Mouse (Mus musculus) hindbrain, postnatal 0 days (tissue): Measurements from ENCODE around the gene Rgs7. TPM values are rescaled to one million over a fixed set of nuclear protein-coding genes. Genes with fewer than 3 reads are reported as not detected.
A peak's percentile ranks its signal among the peaks of the same experiment; 100 is the strongest.

ENCODE experiments used
- ATAC-seq: fragments of 200-750 bp; cut with Nextera tagmentation; 2 replicates; pipeline ENCODE4 v1.8.0; 2017; ENCODE audit warnings: mild to moderate bottlenecking, moderate TSS enrichment, moderate library complexity
- DNase-seq: peaks from one replicate; pipeline ENCODE4 v3.0.0-alpha.2; 2015; ENCODE audit warnings: low spot score
- H3K27ac ChIP-seq: fragments of 300-500 bp; sonication (generic); 2 replicates; pipeline ENCODE4 v1.5.1; 2014; ENCODE audit warnings: mild to moderate bottlenecking
- H3K27me3 ChIP-seq: fragments of 300-500 bp; sonication (generic); 2 replicates; pipeline ENCODE4 v1.6.1; 2014; ENCODE audit warnings: low read length, mixed read lengths; ENCODE audit not compliant: insufficient read depth
- H3K36me3 ChIP-seq: fragments of 300-500 bp; sonication (generic); 2 replicates; pipeline ENCODE4 v1.6.1; 2014; ENCODE audit warnings: low read length, mixed read lengths; ENCODE audit not compliant: insufficient read depth
- H3K4me1 ChIP-seq: fragments of 300-500 bp; sonication (generic); 2 replicates; pipeline ENCODE4 v1.6.1; 2014; ENCODE audit warnings: antibody characterized with exemption, low read length, mixed read lengths; ENCODE audit not compliant: insufficient read depth
- H3K4me2 ChIP-seq: fragments of 300-500 bp; sonication (generic); 2 replicates; pipeline ENCODE4 v1.6.1; 2014; ENCODE audit warnings: low read depth, mild to moderate bottlenecking, low read length, moderate library complexity, mixed read lengths
- H3K4me3 ChIP-seq: fragments of 300-500 bp; sonication (generic); 2 replicates; pipeline ENCODE4 v1.5.1; 2014; ENCODE audit warnings: low read length
- H3K9ac ChIP-seq: fragments of 300-500 bp; sonication (generic); replicated peaks from 2 replicates; pipeline ENCODE4 v1.6.1; 2014; ENCODE audit warnings: mild to moderate bottlenecking, low read length, moderate library complexity, mixed read lengths
- H3K9me3 ChIP-seq: fragments of 300-500 bp; sonication (generic); 2 replicates; pipeline ENCODE4 v1.6.1; 2016; ENCODE audit warnings: low read length, mixed read lengths
- CTCF ChIP-seq: IDR thresholded peaks from 2 replicates; pipeline ENCODE4 v1.5.1; 2016; ENCODE audit warnings: antibody characterized with exemption, control low read depth, low read depth
- WGBS: fragments of 180-500 bp; shearing (Covaris S2); extraction: QIAGEN DNeasy Blood & Tissue Kit; methylation state at CpG from one replicate; pipeline ENCODE4 v1.1.7; 2014; 5-methylcytosine and 5-hydroxymethylcytosine counted together
- polyA plus RNA-seq: library from polyadenylated mRNA; unstranded; fragments of >200 nt; fragmentation: Nextera tagmentation; extraction: Ambion mirVana; gene quantifications from 2 replicates; pipeline ENCODE4 v1.2.1, GENCODE M21; 2015
- total RNA-seq: library from RNA; depleted of rRNA; stranded (reverse); fragments of >200 nt; gene quantifications from 2 replicates; pipeline ENCODE4 v1.2.3, GENCODE M21; 2014

Rgs7 gene
- total and polyA plus RNA-seq, 2 experiments from 2014 or later = 32.5 to 41.6 TPM

- Histone ChIP-seq H3K36me3 (no peaks in the 10 kb centered on the region), H3K27me3 (no peaks in the 10 kb centered on the region), H3K4me3 (no peak overlapping the region), H3K4me2 (no peak overlapping the region), H3K4me1 (no peaks in the 10 kb centered on the region), H3K9ac (no peak overlapping the region), H3K27ac (no peak overlapping the region), H3K9me3 (no peaks in the 10 kb centered on the region)
- no peak for TF ChIP-seq CTCF
- ATAC-seq (no peak), DNase-seq (no peak)
- WGBS = 94% methylated on average over 1 of the region's 1 CpGs
These were observed 195.4 kb downstream of the Rgs7 start for GRCm38 (mm10) chr1:175296906-175297305.

DNA sequence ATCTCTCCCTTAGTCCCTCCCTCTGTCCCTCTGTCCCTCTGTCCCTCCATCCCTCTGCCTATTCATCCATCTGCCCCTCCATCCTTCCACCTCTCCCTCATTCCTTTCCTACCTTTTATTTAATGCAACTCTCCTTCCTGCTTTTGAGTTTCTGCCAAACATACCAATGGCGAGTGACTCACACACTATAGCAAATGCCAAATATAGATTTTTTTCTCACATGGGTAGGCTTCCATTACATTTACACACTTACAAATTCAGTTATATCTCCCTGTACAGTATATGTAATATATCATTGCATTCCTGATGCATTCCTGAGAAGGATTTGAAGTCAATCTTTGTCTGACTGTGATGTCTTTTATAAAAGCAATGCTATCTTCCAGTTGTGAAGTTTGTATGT, 202.2 kb downstream of the Rgs7 start:
- ATAC-seq (no peak), DNase-seq (no peak)
- no peak overlapping the region for H3K4me3 ChIP-seq
- H3K27ac ChIP-seq = no peak overlapping the region
- H3K9me3 ChIP-seq = no peaks in the 10 kb centered on the region
- WGBS = 73% methylated on average over 1 of the region's 1 CpGs
- no peak for TF ChIP-seq CTCF
- no peak overlapping the region for H3K9ac ChIP-seq
- no peaks in the 10 kb centered on the region for H3K4me1 ChIP-seq
- no peaks in the 10 kb centered on the region for H3K36me3 ChIP-seq
- no peak overlapping the region for H3K4me2 ChIP-seq
- H3K27me3 ChIP-seq = no peaks in the 10 kb centered on the region

- Histone ChIP-seq H3K9me3 (no peaks in the 10 kb centered on the region), H3K4me1 (no peaks in the 10 kb centered on the region), H3K4me3 (no peak overlapping the region), H3K4me2 (no peak overlapping the region), H3K9ac (no peak overlapping the region), H3K27me3 (no peaks in the 10 kb centered on the region), H3K27ac (no peak overlapping the region), H3K36me3 (no peaks in the 10 kb centered on the region)
- ATAC-seq (no peak), DNase-seq (no peak)
- TF ChIP-seq CTCF = no peak
These were observed 230.0 kb downstream of the Rgs7 start for GRCm38 (mm10) chr1:175262341-175262740.

DNA sequence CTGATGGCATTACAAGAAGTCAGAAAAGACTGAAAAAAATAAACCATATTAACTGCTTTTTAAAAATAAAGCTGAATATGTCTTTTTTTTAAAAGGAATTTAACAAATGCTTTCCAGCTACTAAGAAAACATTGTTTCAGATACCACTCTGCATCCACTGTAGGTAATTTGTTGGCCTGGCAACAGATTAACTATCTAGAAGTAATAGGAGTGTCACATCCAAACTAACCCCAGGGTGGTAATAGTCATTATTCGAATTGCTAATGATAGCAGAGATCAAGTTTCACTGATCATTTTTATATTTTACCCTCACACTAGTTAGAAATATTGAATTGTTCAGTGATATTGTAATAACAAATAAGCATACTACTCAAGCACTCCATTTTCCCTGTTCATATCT, 232.9 kb downstream of the Rgs7 start:
- WGBS = 42% methylated on average over 1 of the region's 1 CpGs
- DNase-seq (no peak), ATAC-seq (no peak)
- no peak overlapping the region for H3K27ac ChIP-seq
- H3K4me2 ChIP-seq = no peak overlapping the region
- no peaks in the 10 kb centered on the region for H3K4me1 ChIP-seq
- no peak overlapping the region for H3K9ac ChIP-seq
- H3K9me3 ChIP-seq = no peaks in the 10 kb centered on the region
- TF ChIP-seq CTCF = no peak
- no peaks in the 10 kb centered on the region for H3K36me3 ChIP-seq
- H3K4me3 ChIP-seq = no peak overlapping the region
- no peaks in the 10 kb centered on the region for H3K27me3 ChIP-seq

DNA sequence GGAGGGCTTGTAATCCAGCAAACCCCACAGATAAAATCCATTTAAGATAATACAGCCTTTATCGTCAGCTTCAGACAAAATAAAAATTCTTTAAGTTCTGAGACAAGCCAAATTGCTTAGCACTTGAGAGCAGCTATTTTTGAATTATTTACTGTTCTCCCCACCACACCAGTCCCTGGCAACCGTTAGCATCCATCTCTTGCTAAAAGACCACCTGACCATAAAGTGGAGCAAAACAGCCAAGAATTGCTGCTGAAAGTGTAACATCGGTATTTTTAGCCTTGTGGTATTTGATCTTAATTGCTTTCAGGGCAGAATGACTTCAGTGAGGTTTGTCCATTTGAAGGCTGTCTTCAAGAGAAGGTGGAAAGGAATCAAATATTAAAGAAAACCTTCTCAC, 237.1 kb downstream of the Rgs7 start:
- H3K27me3 ChIP-seq = no peaks in the 10 kb centered on the region
- 0 out of 2 replicates have a peak overlapping the region, but pooled peaks have one; percentile 8 for H3K27ac ChIP-seq
- DNase-seq = no peak
- no peaks in the 10 kb centered on the region for H3K9me3 ChIP-seq
- H3K9ac ChIP-seq = no peak overlapping the region
- whole genome bisulfite sequencing = 46% methylated on average over 3 of the region's 3 CpGs
- H3K4me1 ChIP-seq = no peaks in the 10 kb centered on the region
- H3K4me3 ChIP-seq = no peak overlapping the region
- no peak for ATAC-seq
- no peaks in the 10 kb centered on the region for H3K36me3 ChIP-seq
- no peak for TF ChIP-seq CTCF
- H3K4me2 ChIP-seq = no peak overlapping the region

DNA sequence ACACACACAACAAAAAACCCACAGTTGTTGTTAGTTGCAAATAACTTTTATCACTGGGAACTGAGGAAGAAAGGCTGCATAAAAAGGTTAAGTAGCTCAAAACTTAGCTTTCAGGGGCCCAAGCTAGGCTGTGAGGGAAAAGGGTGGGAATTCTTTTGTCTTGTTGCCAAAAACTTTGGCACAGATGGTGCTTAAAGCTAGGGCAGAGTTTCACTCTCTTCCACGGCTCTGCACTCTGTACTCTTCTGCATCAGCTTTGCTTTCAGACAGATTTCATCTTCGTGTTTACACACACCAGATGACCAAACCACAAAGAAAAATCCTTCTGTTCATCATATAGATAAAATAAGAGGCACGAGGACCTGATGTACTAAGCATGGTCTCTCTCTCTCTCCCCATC, 237.6 kb downstream of the Rgs7 start:
- ATAC-seq = 0 out of 2 replicates have a peak, but pooled peaks have one; percentile 38
- TF ChIP-seq CTCF = no peak
- no peak overlapping the region for H3K4me3 ChIP-seq
- H3K9me3 ChIP-seq = no peaks in the 10 kb centered on the region
- no peaks in the 10 kb centered on the region for H3K36me3 ChIP-seq
- WGBS = 36% methylated on average over 3 of the region's 3 CpGs
- no peak overlapping the region for H3K4me2 ChIP-seq
- no peaks in the 10 kb centered on the region for H3K27me3 ChIP-seq
- DNase-seq = peak; percentile 42
- H3K27ac ChIP-seq = no peak overlapping the region
- H3K9ac ChIP-seq = no peak overlapping the region
- no peaks in the 10 kb centered on the region for H3K4me1 ChIP-seq

DNA sequence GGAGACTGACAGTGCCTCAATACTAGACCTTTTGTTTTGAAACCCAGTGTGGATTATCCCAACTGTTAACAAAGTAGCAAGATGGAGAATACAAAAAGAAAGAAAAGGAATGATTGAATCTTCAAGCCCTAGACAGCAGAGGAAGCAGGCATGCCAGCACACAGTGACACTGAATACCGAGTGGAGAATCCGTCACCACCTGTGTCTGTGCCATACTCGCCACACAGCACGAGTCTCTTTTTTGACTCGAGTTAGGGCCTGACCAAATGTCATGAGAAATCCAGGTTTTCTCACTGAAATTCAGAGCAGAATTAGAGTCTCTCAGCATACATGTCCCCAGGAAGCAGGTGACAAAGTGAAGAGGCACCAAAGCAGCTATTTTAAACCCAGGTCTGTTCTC, 250.2 kb downstream of the Rgs7 start:
- no peak overlapping the region for H3K9ac ChIP-seq
- H3K4me2 ChIP-seq = no peak overlapping the region
- H3K27me3 ChIP-seq = no peaks in the 10 kb centered on the region
- WGBS = 73% methylated on average over 5 of the region's 5 CpGs
- H3K36me3 ChIP-seq = no peaks in the 10 kb centered on the region
- H3K27ac ChIP-seq = no peak overlapping the region
- no peak for ATAC-seq
- no peak overlapping the region for H3K4me3 ChIP-seq
- no peaks in the 10 kb centered on the region for H3K4me1 ChIP-seq
- no peak for DNase-seq
- no peak for TF ChIP-seq CTCF
- H3K9me3 ChIP-seq = no peaks in the 10 kb centered on the region
